Mouse (Mus musculus): Measurements from ENCODE around the gene Gpd1. TPM values are rescaled to one million over a fixed set of nuclear protein-coding genes. Genes with fewer than 3 reads are reported as not detected.

The Gpd1 gene
- 10.7 and 22.7 TPM in 2 replicates for polyA plus RNA-seq (2012; ENCODE audit: low replicate concordance)

DNA sequence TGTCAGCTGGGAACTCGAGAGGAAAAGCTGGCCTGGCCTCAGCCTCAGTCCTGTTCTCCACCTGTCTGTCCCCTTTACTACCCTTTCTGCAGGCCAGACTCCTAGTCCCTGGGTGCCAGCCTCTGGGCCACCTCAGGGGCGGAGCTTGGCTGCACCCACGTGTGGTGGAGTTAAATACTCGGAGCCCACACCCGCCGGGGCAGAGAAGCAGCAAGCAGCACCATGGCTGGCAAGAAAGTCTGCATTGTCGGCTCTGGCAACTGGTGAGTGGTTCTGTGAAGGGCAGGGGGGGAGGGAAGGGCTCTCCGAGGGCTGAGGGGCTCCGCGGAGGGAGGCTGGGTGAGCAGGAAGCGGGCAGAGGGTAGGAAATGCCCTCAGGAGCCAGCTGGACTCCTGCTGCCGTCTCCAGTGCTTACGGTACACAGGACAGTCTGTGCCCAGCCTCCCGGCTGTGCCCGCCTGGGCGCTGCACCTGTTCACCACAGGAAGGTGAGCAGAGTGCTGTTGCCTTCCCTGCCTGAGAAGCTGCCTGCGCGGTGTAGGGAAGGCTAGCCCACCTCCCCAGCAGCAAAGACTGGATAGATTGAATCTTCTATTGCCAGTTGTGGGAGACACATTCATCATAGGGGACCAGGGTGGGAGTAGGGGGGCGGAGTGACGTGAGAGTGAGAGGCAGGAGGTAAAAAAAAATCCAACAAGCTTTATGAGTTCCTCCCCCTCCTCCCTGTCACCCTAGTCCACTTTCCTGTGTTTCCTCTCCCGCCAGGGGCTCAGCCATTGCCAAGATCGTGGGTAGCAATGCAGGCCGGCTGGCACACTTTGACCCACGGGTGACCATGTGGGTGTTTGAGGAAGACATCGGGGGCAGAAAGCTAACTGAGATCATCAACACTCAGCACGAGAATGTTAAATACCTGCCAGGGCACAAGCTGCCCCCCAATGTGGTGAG, at the start of gene Gpd1:
TSS of gene Gpd1 (plus strand) at position 130 of the 949 bp plus-strand sequence.

DNA sequence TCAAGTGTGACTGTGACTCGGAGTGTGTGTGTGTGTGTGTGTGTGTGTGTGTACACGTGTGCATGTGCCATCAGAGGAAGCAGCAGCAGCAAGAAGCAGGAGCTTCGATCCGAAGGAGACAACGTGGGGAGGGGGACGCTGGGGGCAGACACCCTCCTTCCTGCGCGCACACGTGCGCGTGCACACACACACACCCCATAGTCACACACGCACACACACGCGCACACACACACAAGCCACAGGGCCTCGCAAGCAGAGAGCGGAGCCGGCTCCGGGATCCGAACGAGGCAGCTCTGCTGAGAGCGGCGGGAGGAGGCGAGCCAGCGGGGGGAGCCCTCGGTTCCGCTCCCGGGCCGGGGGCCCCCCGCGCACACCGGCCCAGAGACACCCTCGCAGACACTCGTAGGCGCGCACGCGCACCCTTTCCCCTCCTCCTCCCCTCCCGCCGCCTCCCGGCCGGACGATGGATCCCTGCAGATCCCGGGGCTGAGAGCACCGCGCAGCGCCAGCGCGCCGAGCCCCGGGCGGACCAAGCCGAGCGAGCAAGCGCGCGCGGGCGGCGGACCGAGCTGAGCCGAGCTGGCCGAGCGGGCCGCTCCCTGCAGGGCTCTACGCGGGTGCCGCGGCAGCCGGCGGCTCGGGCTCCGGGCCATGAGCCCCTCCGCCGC, 47.0 kb upstream of the Gpd1 start, which contains the start of gene Asic1:
TSS of gene Asic1 (plus strand) at position 215 of the 668 bp plus-strand sequence.

DNA sequence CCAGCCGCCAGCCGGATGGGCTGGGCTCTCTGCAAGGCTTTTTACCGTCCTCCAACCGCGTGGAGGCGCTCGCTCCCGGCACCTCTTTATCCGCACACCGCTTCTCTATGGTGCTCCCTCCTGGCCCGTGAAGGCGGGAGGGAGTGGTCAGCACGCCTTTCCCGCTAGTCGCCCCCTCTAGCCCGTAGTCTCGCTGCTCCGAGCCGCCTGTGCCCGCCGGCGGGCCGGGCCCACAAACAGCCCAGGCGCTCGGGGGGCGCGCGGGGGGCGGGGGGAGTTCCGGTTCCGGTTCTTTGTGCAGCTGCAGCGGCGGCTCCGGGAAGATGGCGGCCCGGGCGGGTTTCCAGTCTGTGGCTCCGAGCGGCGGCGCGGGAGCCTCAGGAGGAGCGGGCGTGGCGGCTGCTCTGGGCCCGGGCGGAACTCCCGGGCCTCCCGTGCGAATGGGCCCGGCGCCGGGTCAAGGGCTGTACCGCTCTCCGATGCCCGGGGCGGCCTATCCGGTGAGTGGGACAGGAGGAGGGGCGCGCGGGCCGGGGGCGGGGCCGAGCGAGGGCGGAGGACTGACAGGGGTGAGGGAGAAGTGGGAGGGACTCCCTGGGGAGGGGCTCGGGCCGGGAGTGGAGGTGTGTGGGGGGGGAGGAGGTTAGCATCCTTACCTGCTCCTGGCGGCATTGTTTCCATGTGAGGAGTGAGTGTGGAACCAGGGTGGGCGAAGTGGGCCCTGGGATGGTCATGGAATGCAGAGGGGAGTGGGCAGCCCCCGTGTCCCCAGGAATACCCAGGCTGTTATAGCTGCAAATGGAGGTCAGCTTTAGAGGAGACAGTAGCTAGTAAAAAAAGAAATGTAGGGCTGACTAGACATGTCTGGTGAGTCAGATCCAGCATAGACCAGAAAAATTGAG, 15.1 kb upstream of the Gpd1 start, which contains the start of gene Smarcd1:
TSS of gene Smarcd1 (plus strand) at position 131 of the 902 bp plus-strand sequence.

DNA sequence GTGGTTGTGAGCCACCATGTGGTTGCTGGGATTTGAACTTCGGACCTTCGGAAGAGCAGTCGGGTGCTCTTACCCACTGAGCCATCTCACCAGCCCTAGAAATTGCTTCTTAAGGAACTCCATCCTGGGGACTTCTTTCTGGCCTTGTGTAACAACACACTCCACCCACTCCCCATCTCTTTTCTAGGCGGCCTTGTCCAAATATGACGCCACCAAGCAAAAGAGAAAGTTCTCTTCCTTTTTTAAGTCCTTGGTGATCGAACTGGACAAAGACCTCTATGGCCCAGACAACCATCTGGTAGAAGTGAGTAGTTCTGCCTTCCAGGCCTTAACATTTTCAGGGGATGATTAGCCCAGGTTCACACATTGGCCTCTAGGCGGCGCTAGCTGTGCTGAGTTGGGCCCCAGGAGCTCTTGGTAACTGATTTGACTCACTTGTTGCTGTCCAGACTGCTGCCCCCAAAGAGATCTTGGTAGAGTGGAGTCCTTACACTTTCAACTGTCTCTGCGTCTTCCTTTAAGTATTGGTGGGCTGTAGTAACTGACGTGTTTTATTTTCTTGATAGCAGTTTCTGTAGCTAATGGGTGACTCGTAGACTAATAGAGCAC, 11.8 kb upstream of the Gpd1 start, which contains the start of gene Gm17349:
TSS of gene Gm17349 (minus strand) at position 51 of the 609 bp plus-strand sequence.

DNA sequence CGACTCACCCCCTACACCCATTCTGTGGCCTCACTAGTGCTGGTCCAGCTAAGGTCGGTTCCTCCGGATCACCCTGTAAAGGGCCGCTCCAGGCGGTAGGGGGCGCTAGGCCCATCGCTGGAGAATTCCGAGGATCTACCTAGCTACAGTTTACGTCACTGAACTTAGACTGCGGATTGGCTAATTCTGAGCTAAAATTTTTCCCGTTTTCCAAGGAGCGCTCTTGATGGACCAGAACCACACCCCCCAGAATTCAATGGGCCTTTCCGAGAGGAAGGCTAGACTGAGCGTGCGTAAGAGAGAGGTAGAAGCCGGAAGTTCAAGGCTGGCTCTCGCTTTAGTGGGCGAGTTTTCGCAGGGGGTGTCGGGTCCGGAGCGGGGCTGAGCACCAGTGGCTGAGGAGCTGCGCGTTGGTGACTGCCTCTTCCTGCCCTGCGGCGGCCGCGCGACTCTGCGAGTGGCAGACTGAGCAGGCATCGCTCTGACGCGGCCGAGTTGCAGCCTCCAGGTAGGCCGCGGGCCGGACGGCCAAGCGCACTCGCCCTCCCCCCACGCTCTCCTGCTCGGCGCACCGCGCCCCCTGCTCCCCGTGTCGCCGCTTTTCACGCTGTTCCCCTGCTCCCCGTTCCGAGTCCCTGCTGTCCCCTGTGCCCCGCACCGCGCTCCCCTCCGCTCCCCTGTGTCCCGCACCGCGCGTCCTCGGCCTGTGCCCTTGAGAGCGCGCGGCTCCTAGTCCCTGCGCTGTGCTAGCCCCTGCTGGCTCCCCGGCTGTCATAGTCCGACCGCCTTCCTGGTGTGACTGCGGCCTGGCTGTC, 8.2 kb downstream of the Gpd1 start, which contains the start of gene Cox14:
TSS of gene Cox14 (plus strand) at position 278 of the 815 bp plus-strand sequence.

DNA sequence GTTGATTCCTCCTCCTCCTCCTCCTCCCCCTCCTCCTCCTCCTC, 55.4 kb downstream of the Gpd1 start, which contains the start of gene Cers5:
TSS of gene Cers5 (minus strand) at position 5 of the 44 bp plus-strand sequence.

Other genes with a start within 250 kb of the Gpd1 start
- gene Bcdin3d, start 242.8 kb upstream of the Gpd1 start, polyA plus RNA-seq (2012; ENCODE audit: low replicate concordance): 8.0 and 15.4 TPM in 2 replicates
- gene Faim2, start 189.3 kb upstream of the Gpd1 start, polyA plus RNA-seq (2012; ENCODE audit: low replicate concordance): 0.02 TPM in 1 of 2 replicates, not detected in the other
- gene Aqp2, start 138.5 kb upstream of the Gpd1 start, polyA plus RNA-seq (2012; ENCODE audit: low replicate concordance): not detected in 2 replicates
- gene Aqp5, start 126.7 kb upstream of the Gpd1 start, polyA plus RNA-seq (2012; ENCODE audit: low replicate concordance): not detected in 2 replicates
- not detected in 2 replicates for gene Aqp6, start 116.1 kb upstream of the Gpd1 start, polyA plus RNA-seq (2012; ENCODE audit: low replicate concordance)
- 2.9 and 10.5 TPM in 2 replicates for gene Racgap1, start 65.9 kb upstream of the Gpd1 start, polyA plus RNA-seq (2012; ENCODE audit: low replicate concordance)
- 0.12 and 0.14 TPM in 2 replicates for gene Asic1, start 47.1 kb upstream of the Gpd1 start, polyA plus RNA-seq (2012; ENCODE audit: low replicate concordance)
- gene Smarcd1, start 15.4 kb upstream of the Gpd1 start, polyA plus RNA-seq (2012; ENCODE audit: low replicate concordance): 40.5 and 45.4 TPM in 2 replicates
- 9.8 and 58.8 TPM in 2 replicates for gene Gm17349, start 12.0 kb upstream of the Gpd1 start, polyA plus RNA-seq (2012; ENCODE audit: low replicate concordance)
- gene Cox14, start 8.1 kb downstream of the Gpd1 start, polyA plus RNA-seq (2012; ENCODE audit: low replicate concordance): 42.0 and 88.3 TPM in 2 replicates
- 25.3 and 36.1 TPM in 2 replicates for gene Cers5, start 55.4 kb downstream of the Gpd1 start, polyA plus RNA-seq (2012; ENCODE audit: low replicate concordance)
- 3.0 and 4.2 TPM in 2 replicates for gene Lima1, start 157.9 kb downstream of the Gpd1 start, polyA plus RNA-seq (2012; ENCODE audit: low replicate concordance)
- not detected in 2 replicates for gene Fam186a, start 249.5 kb downstream of the Gpd1 start, polyA plus RNA-seq (2012; ENCODE audit: low replicate concordance)